Mouse (Mus musculus): ENCODE data around the gene Fam81b.

GRCm38 (mm10) chr13:76250092-76250491 is 54.8 kb downstream of the Fam81b start:
- TF ChIP-seq CTCF (IDR thresholded peaks at IDR 0.05; ENCODE audit: low read depth, low read length) (no peak), POLR2A (IDR thresholded peaks at IDR 0.05; ENCODE audit: borderline replicate concordance, low read depth, low read length) (no peak)

Data from bone marrow macrophage, adult 2 months (primary cell).